Mouse (Mus musculus) gastrocnemius, postnatal 10 days (tissue): ENCODE results near the gene Rpl5. TPM values are rescaled to one million over a fixed set of nuclear protein-coding genes. Genes with fewer than 3 reads are reported as not detected.

Experiments
- DNase-seq: peaks from one replicate; pipeline ENCODE4 v3.0.0; 2021; ENCODE audit warnings: mixed read lengths
- total RNA-seq, 2 experiments: library from RNA; stranded (reverse); gene quantifications; 2 replicates each; pipeline ENCODE4 v1.2.3; 2021

Rpl5 gene
- total RNA-seq, 2 experiments from 2014 or later, result 60.8 to 65.1 TPM

DNA sequence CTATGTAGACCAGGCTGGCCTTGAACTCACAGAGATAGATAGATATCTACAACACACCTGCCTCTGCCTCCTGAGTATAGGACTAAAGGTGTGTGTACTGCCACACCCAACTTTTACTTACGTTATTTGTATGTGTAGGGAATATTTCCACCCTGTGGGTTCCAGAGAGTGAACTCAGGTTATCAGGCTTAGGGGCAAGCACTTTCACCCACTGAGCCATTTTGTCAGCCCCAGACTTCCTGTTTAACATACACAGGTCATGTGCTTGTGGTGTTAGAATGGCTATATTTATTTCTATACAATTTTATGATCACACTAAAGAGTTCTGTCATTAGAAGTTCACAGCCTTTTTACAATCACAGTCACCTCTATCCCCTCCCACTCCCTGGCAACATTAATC lies 42.6 kb downstream of the Rpl5 start:
- no peak for DNase-seq

DNA sequence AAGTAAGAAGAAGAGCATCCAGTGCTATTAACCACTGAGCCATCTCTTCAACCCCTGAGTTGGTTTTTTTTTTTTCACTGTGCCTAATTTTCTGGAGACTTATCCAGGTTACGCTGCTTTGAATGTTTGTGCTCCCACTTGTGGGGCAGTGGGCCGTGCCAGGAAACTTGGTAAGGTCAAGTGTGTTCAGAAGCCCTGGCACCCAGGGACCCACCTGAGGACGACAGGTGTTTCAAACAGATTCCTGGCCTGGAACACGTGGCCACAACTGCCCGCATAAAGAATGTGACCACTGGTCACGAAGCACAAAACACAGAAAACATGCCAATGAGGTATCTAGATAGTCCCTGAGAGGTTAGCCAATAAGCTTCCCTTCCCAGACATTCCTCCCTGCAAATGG lies 43.2 kb downstream of the Rpl5 start:
- DNase-seq, result no peak

DNA sequence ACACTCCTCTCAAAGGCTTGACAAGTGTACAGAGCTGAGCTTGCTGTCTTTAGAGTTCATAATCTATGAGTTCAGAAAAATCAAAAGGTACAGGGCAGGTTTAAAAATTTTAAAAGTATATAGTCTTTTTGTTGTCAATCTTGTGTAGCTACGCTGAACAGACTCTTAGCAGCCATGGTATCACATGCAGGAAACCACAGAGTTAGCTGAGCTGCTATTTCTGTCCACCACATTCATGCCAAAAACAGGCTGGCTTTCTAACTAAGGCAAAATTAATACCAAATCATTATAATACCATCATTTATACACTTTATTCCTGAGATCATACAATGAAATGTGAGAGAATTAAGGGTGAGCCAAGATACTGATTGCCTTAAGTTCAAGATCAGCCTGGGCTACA lies 46.2 kb downstream of the Rpl5 start:
- DNase-seq, result no peak

- DNase-seq, result no peak
Measured at GRCm38 (mm10) chr5:107947548-107947947, 47.2 kb downstream of the Rpl5 start.

GRCm38 (mm10) chr5:107948899-107949298 lies 48.6 kb downstream of the Rpl5 start:
- no peak for DNase-seq

- no peak for DNase-seq
Measured at GRCm38 (mm10) chr5:107949607-107950006, 49.3 kb downstream of the Rpl5 start.

- no peak for DNase-seq
Measured at GRCm38 (mm10) chr5:107950643-107951042, 50.3 kb downstream of the Rpl5 start.

Other genes starting within 250 kb of the Rpl5 start
- gene Gfi1, start 174.5 kb upstream of the Rpl5 start, total RNA-seq, result under 1 TPM; 0.12 to 0.25 TPM
- gene Ube2d2b, start 70.4 kb upstream of the Rpl5 start, total RNA-seq, result not detected
- gene Evi5, start 25.4 kb upstream of the Rpl5 start, total RNA-seq, result 10 to 100 TPM; 17.6 to 26.5 TPM
- 10 to 100 TPM; 51.1 to 65.5 TPM for gene Fam69a, start 86.6 kb downstream of the Rpl5 start, total RNA-seq
- gene Mtf2, start 165.2 kb downstream of the Rpl5 start, total RNA-seq, result 10 to 100 TPM; 17.8 to 23.6 TPM
- gene Tmed5, start 232.1 kb downstream of the Rpl5 start, total RNA-seq, result 10 to 100 TPM; 18.7 to 21.3 TPM
- gene Ccdc18, start 232.4 kb downstream of the Rpl5 start, total RNA-seq, result 1 to 10 TPM in 1 of 2 experiments, under 1 TPM in 1; 0.92 to 1.4 TPM